Comparison of ENCODE assay signal across 30 mouse cellular contexts in the genomic region with DNA sequence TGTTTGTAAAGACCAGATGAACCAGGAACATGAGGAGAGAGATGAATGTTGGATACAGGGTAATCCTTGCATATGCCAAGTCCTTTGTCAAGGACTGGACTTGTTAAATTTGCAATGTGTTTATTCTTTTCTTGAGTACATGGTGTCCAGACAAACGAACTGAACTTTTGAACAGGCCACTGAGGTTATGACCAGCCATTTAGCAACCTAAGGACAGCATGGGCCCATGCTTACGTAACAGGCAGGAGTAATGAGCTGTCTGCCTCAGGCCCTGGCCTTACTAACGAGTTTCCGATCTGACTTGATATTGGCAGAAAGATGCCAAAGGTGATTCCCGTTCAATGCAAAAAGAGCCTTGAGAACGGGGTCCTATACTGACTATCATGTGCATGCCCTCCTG.
DNase-seq lines count a peak whose midpoint lies in the region; ATAC-seq and TF ChIP-seq lines count a peak whose summit lies in the region.
"Had no signal": no experiment of that assay in that cellular context is flagged by ENCODE, and none has a peak within 500 bp of the region (broad histone marks: within the 10 kb centered on the region; RNA-seq: fewer than 3 reads in every experiment).

No protein-coding gene starts in this region.

- H3K27me3 ChIP-seq in kidney, adult 2 months (replicated peaks; ENCODE audit: control insufficient read depth, insufficient read depth, low read length), result no peaks in the 10 kb centered on the region
- H3K27me3 ChIP-seq in kidney, embryonic 15.5 days, result no peaks in the 10 kb centered on the region
- no peaks in the 10 kb centered on the region for H3K27me3 ChIP-seq in liver, postnatal 0 days (ENCODE audit: insufficient read depth, low read length)
- H3K27me3 ChIP-seq: CH12.LX; embryonic facial prominence, embryonic 13.5 days; forebrain, embryonic 13.5 days; intestine, embryonic 15.5 days; limb, embryonic 15.5 days; midbrain, embryonic 12.5 days; neural tube, embryonic 15.5 days had no signal

- DNase-seq in kidney, adult 2 months, result peak; percentile 60
- DNase-seq in liver, postnatal 0 days, result peak; percentile 30
- DNase-seq in liver, result no peak
- peak; percentile 29 to 45 for DNase-seq in adrenal gland, postnatal 36 days
- DNase-seq in lung, postnatal 10 days, result peak; percentile 49
- no peak for DNase-seq in right cerebral cortex, postnatal 10 days (ENCODE audit: low spot score in 2 of 2)
- no peak for DNase-seq in thymus, postnatal 36 days
- DNase-seq: B cell, adult 2 months; cerebellum, adult 8-10 months; cerebellum, postnatal 36 days; embryo, embryonic 11 days; gastrocnemius, adult 2 months; kidney, postnatal 4 days; left cerebral cortex, postnatal 4 days; lung, embryonic 14.5 days; right cerebral cortex, adult 18-20 months had no signal

- H3K4me3 ChIP-seq in kidney, adult 2 months (ENCODE audit: insufficient read depth, low read depth, low read length), result no peak overlapping the region
- H3K4me3 ChIP-seq in kidney, embryonic 15.5 days (replicated peaks), result no peak overlapping the region
- no peak overlapping the region for H3K4me3 ChIP-seq in liver, postnatal 0 days (ENCODE audit: low read depth, low read length)
- H3K4me3 ChIP-seq: embryonic facial prominence, embryonic 13.5 days; erythroblast, embryonic 14.5 days; forebrain, embryonic 13.5 days; gastrocnemius, adult 2 months; hindbrain, embryonic 10.5 days; intestine, embryonic 15.5 days; limb, embryonic 15.5 days; midbrain, embryonic 12.5 days; neural tube, embryonic 15.5 days had no signal

- no peak overlapping the region for H3K4me2 ChIP-seq in kidney, embryonic 15.5 days
- H3K4me2 ChIP-seq in liver, postnatal 0 days (ENCODE audit: low read depth, low read length), result no peak overlapping the region
- H3K4me2 ChIP-seq: embryonic facial prominence, embryonic 13.5 days; forebrain, embryonic 13.5 days; heart, embryonic 11.5 days; intestine, embryonic 15.5 days; limb, embryonic 15.5 days; lung, embryonic 14.5 days; midbrain, embryonic 12.5 days; neural tube, embryonic 15.5 days had no signal

- no peaks in the 10 kb centered on the region for H3K36me3 ChIP-seq in kidney, adult 2 months (ENCODE audit: control insufficient read depth, insufficient read depth, low read length)
- H3K36me3 ChIP-seq in kidney, embryonic 15.5 days, result peaks cover 84% of the 10 kb centered on the region
- peaks cover 21% of the 10 kb centered on the region for H3K36me3 ChIP-seq in liver, postnatal 0 days (replicated peaks; ENCODE audit: insufficient read depth, low read length)
- H3K36me3 ChIP-seq: G1E had no signal

- no peak overlapping the region for H3K9ac ChIP-seq in kidney, embryonic 15.5 days
- no peak overlapping the region for H3K9ac ChIP-seq in liver, postnatal 0 days (replicated peaks)
- H3K9ac ChIP-seq: embryonic facial prominence, embryonic 13.5 days; forebrain, embryonic 13.5 days; intestine, embryonic 15.5 days; limb, embryonic 15.5 days; lung, embryonic 14.5 days; midbrain, embryonic 12.5 days; neural tube, embryonic 15.5 days had no signal

- TF ChIP-seq POLR2A in kidney, adult 2 months (IDR thresholded peaks at IDR 0.05; ENCODE audit: low read depth, low read length), result no peak

- H3K27ac ChIP-seq in kidney, adult 2 months (ENCODE audit: insufficient read depth, low read depth, low read length), result no peak overlapping the region
- no peak overlapping the region for H3K27ac ChIP-seq in kidney, embryonic 15.5 days
- H3K27ac ChIP-seq in liver, postnatal 0 days (ENCODE audit: low read depth), result peak overlapping the region; percentile 69
- H3K27ac ChIP-seq: embryonic facial prominence, embryonic 13.5 days; forebrain, embryonic 13.5 days; hindbrain, embryonic 10.5 days; intestine, embryonic 15.5 days; limb, embryonic 15.5 days; midbrain, embryonic 12.5 days; neural tube, embryonic 15.5 days; stomach, postnatal 0 days had no signal

- ATAC-seq in kidney, embryonic 15.5 days (replicated peaks; ENCODE audit: low FRiP score), result no peak
- ATAC-seq in liver, postnatal 0 days, result peak; percentile 95
- ATAC-seq: forebrain, embryonic 13.5 days; hindbrain, embryonic 16.5 days; intestine, embryonic 15.5 days had no signal

- no peaks in the 10 kb centered on the region for H3K9me3 ChIP-seq in kidney, embryonic 15.5 days (replicated peaks)
- H3K9me3 ChIP-seq in liver, postnatal 0 days (ENCODE audit: low read length), result no peaks in the 10 kb centered on the region
- H3K9me3 ChIP-seq: embryonic facial prominence, embryonic 13.5 days; forebrain, embryonic 13.5 days; G1E; hindbrain, embryonic 10.5 days; intestine, embryonic 15.5 days; limb, embryonic 15.5 days; midbrain, embryonic 12.5 days; neural tube, embryonic 15.5 days had no signal

- WGBS in kidney, adult 2 months, result 68% methylated on average over 6 of the region's 6 CpGs
- 74% methylated on average over 6 of the region's 6 CpGs for WGBS in kidney, embryonic 15.5 days
- 65% methylated on average over 6 of the region's 6 CpGs for WGBS in liver, postnatal 0 days (ENCODE audit: insufficient replicate concordance)

- 0 out of 2 replicates have a peak, but pooled peaks cover 2% of the 10 kb centered on the region for H3K4me1 ChIP-seq in kidney, adult 2 months (ENCODE audit: control insufficient read depth, insufficient read depth, low read length)
- H3K4me1 ChIP-seq in kidney, embryonic 15.5 days, result peaks cover 7% of the 10 kb centered on the region; the same call in 1 of the 2 replicates
- H3K4me1 ChIP-seq in liver, postnatal 0 days (ENCODE audit: insufficient read depth), result no peaks in the 10 kb centered on the region
- H3K4me1 ChIP-seq: embryonic facial prominence, embryonic 13.5 days; forebrain, embryonic 13.5 days; intestine, embryonic 15.5 days; limb, embryonic 15.5 days; midbrain, embryonic 12.5 days; neural tube, embryonic 15.5 days had no signal

- no peak for TF ChIP-seq CTCF in kidney, adult 2 months (conservative IDR thresholded peaks at IDR 0.05; ENCODE audit: insufficient read depth, insufficient read length, low read depth, low read length)
- no peak for TF ChIP-seq CTCF in liver, postnatal 0 days (IDR thresholded peaks at IDR 0.05; ENCODE audit: low read depth)

- peak; percentile 85 for TF ChIP-seq EP300 in liver, postnatal 0 days (IDR thresholded peaks at IDR 0.05; ENCODE audit: low read depth)

Comparison
In these comparisons a context has a peak if more than half of its experiments do, and no peak if none do; other contexts are left out.
1. DNase-seq: peak in kidney, adult 2 months (single experiment), liver, postnatal 0 days (single experiment), adrenal gland, postnatal 36 days (2 of 2) and lung, postnatal 10 days (single experiment); none in liver (single experiment), right cerebral cortex, postnatal 10 days (0 of 2) and thymus, postnatal 36 days (0 of 2).